Mouse (Mus musculus) large intestine, adult 2 months (tissue): Measurements from ENCODE around the gene Traf3ip1. TPM values are rescaled to one million over a fixed set of nuclear protein-coding genes. Genes with fewer than 3 reads are reported as not detected.

Experiments used
- DNase-seq: peaks from one replicate; pipeline ENCODE4 v3.0.0-alpha.2; 2012; ENCODE audit warnings: low read depth, low spot score
- WGBS: fragments of 180-500 bp; shearing (Covaris S2); methylation state at CpG from one replicate; pipeline ENCODE4 v1.1.7; 2018; 5-methylcytosine and 5-hydroxymethylcytosine counted together
- polyA plus RNA-seq: library from polyadenylated mRNA; depleted of rRNA; stranded (reverse); fragments of >200 nt; gene quantifications from 2 replicates; pipeline ENCODE4 v1.2.3, GENCODE M21; 2012

Traf3ip1 gene
- polyA plus RNA-seq, 1 experiment = 4.5 TPM

GRCm38 (mm10) chr1:91525838-91526237 lies 31.4 kb downstream of the Traf3ip1 start:
- no peak for DNase-seq
- 93% methylated on average over 14 of the region's 14 CpGs for WGBS

DNA sequence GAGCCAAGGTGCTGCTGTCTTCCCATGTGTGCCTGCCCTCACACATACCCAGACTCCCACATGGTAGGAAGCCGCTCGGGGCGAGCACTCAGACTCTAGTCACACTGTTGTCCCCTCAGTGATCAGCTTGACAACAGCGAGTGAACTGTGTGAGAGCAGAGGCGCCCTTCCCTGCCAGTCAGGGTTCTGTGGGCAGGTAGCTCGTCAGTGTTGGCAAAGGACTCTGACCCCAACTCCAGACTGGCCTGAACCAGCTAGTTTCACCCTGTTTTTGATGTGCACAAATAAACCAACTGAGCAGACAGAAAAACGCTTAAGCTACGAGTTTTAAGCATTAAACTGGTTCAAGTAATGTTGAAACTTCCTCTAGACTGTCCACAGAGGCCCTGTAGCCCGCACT lies 35.7 kb downstream of the Traf3ip1 start:
- no peak for DNase-seq
- 77% methylated on average over 9 of the region's 9 CpGs for WGBS

GRCm38 (mm10) chr1:91532243-91532642 lies 37.8 kb downstream of the Traf3ip1 start:
- DNase-seq = no peak
- 76% methylated on average over 4 of the region's 4 CpGs for WGBS

DNA sequence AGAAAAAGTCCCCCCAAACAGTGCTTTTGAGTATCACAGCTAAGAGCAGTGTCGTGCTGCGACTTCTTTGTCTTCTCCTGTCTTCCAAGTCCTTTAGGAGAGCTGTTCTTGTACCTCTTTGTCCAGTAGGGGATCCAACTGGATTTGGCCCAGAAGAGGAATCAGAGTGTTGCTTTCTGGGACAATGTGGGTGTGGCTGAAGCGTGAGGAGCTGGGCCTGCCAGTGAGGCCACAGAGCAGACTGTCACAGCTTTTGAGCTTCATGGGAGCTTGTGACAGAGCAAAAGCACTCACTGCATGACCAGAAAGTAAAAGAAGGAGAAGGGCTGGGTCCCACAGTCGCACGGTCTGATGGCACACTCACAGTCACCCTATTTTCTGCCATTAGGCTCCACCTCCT lies 38.4 kb downstream of the Traf3ip1 start:
- 76% methylated on average over 5 of the region's 5 CpGs for WGBS

GRCm38 (mm10) chr1:91533483-91533882 lies 39.0 kb downstream of the Traf3ip1 start:
- WGBS = 53% methylated on average over 2 of the region's 2 CpGs

More for the DNA sequence above, 38.4 kb downstream of the Traf3ip1 start:
- no peak for DNase-seq

GRCm38 (mm10) chr1:91533961-91534723 lies 39.7 kb downstream of the Traf3ip1 start:
- 80% methylated on average over 19 of the region's 19 CpGs for WGBS
- no peak for DNase-seq

More at GRCm38 (mm10) chr1:91533483-91533882, 39.0 kb downstream of the Traf3ip1 start:
- no peak for DNase-seq

- DNase-seq = no peak
- WGBS = 73% methylated on average over 22 of the region's 22 CpGs
Measured at GRCm38 (mm10) chr1:91537786-91538569, 43.5 kb downstream of the Traf3ip1 start.

DNA sequence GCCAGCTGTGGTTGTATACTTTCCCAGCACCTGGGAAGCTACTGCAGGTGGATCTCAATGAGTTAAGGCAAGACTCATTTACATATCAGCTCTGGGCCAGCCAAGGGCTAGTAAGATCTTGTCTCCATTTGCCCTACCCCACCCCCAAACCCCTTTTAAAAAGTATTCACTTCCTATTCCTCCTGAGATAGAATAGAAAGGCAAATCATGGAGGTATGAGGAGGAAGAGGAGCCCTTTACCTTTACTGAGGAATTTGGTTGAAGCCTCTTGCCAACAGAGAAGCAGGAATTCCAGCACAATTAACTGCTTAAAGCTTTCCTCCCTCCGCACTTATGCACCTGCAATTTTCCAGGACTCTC lies 44.1 kb downstream of the Traf3ip1 start:
- DNase-seq = no peak
- 82% methylated on average over 1 of the region's 1 CpGs for WGBS

DNA sequence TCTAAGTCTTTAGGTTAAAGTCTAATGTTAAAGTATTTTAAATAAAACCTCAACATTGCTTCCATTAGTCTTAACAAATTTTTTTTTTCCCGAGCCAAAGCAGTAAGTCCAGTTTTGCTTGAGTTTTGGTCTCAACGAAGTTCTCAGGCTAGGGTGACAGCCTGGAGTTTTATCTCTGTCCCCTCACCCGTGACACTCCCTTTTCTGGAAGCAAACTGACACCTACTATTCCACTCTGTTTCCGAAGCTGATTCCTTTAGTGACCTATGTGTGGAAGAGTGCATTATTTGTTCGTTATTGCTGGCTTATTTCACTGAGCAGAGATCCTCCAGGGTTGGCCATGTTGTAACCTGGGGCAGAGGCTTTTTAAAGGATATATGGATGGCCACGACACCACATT lies 44.8 kb downstream of the Traf3ip1 start:
- WGBS = 29% methylated on average over 6 of the region's 6 CpGs
- no peak for DNase-seq

GRCm38 (mm10) chr1:91539704-91540270 lies 45.3 kb downstream of the Traf3ip1 start:
- DNase-seq = no peak

DNA sequence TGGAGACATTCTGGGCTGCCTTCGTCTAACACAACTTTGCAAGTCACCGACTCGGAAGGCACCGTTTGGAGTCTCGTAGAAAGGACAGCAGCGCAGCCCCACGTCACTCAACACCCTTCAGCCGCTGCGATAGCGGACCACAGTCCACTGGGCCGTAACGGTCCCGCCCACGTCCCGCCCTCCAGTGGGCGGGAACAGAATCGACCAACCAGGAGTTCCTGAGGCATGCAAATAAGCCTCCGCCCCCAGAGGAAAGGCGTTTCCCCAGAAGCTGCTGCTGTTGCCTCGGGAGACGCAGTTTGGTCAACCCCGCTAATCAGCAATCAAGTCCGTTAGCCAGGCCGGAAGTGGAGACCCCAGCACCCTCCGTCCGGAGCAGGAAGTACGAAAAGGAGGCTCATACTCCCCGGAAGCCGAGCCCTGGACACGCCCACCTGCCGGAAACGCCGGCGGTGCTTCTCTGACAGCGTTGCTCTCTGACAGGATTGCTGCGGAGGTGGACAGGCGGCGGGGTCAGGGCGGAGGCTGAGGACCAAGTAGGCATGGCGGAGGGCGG lies 45.9 kb downstream of the Traf3ip1 start, which contains the start of gene Asb1:
TSS of gene Asb1 (plus strand) at position 274 of the 556 bp plus-strand sequence.
- peak; percentile 91 for DNase-seq
- under 1% methylated on average over 41 of the region's 41 CpGs for WGBS

More at GRCm38 (mm10) chr1:91539704-91540270, 45.3 kb downstream of the Traf3ip1 start:
- WGBS = 3% methylated on average over 22 of the region's 22 CpGs

DNA sequence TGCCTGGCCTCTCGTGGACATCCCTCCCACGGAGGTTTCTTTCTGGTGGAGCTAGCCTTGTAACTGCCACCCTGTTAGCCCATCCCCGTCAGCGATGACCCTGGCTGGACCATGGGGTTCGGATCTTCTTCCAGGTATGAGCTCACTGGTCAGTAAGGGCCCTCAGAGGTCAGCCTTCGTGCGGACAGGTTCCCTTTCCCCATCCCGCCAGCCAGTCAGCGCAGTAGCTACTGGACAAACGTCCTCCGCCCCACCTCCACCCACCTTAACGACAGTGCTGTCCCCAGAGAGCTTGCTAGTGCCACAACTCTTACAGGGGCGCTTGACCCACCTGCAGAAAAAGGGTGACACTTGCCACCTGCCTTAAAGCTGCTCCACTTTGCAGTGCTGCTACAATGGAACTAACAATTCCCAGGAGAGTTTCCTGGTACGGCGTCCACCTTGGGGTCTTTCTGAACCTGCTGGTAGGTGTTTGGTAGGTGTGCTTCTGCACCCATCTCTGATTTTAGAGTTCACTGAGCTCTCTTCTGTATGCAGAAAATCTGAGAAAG lies 46.7 kb downstream of the Traf3ip1 start:
- WGBS = 21% methylated on average over 15 of the region's 15 CpGs
- DNase-seq = no peak

- no peak for DNase-seq
- 94% methylated on average over 4 of the region's 4 CpGs for WGBS
Measured at GRCm38 (mm10) chr1:91543974-91544373, 49.5 kb downstream of the Traf3ip1 start.

DNA sequence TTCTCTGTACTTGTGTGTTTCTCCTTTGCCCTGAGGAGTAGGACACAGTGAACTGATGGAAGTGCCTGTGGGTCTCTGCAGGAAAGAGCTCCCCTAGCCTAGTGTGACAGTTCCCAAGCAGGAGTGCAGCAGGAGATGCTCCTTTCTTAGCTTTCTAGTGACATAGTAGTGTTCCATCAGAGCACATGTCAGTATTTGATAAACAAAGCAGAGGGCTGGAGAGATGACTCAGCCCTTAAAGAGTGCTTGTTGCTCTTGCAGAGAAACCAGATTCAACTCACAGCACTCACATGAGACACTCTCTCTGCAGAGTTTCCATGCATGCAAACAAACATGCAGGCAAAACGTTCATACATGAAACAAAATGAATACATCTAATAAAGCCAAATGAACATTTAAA lies 50.8 kb downstream of the Traf3ip1 start:
- no peak for DNase-seq
- WGBS = 59% methylated on average over 1 of the region's 1 CpGs

DNA sequence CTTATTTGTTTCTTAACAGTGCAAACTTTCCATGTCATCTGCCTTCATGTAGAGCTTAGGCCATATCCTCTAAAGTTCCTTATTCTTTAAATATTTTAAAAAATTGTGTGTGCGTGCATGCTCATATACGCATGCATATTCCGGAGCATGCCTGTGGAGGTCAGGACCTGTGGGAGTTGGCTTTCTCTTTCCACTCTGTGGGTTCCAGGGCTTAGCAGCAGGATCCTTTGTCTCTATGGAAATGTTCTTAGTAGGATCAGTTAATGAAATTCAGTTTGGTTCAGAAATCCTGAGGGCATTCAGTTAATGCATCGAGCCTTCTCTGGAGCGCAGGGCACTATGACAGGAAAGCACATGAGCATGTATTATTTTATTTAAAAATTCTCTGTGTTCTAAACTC lies 53.1 kb downstream of the Traf3ip1 start:
- no peak for DNase-seq
- 98% methylated on average over 5 of the region's 5 CpGs for WGBS

- DNase-seq = no peak
- 49% methylated on average over 2 of the region's 2 CpGs for WGBS
Measured at GRCm38 (mm10) chr1:91549073-91549472, 54.6 kb downstream of the Traf3ip1 start.

DNA sequence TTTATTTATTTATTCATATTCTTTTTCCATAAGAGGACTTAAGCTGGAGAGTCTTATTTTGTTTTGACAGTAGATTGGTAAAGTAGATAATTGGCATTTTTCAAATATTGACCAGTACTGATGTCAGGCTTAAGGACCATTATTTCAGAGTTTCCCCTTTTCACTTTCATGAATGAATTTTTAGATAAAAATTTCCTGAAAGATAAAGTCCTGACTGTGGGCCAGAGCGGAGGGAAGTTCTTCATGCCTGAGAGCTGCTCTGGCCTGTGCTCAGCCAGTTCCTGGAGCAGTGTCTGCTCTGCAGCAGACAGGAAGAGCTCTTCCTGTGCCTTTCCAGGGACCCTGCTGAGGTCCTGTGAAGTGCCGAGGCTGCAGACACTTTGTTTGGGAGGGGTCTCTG lies 62.7 kb downstream of the Traf3ip1 start:
- WGBS = 79% methylated on average over 2 of the region's 2 CpGs
- no peak for DNase-seq

GRCm38 (mm10) chr1:91561226-91561625 lies 66.8 kb downstream of the Traf3ip1 start:
- whole genome bisulfite sequencing = 63% methylated on average over 6 of the region's 6 CpGs
- no peak for DNase-seq

- no peak for DNase-seq
- 84% methylated on average over 4 of the region's 4 CpGs for WGBS
Measured at GRCm38 (mm10) chr1:91562977-91563590, 68.6 kb downstream of the Traf3ip1 start.
